Mouse (Mus musculus) lung, postnatal 0 days (tissue): ENCODE data around the gene Csgalnact2. TPM values are rescaled to one million over a fixed set of nuclear protein-coding genes. Genes with fewer than 3 reads are reported as not detected.
A peak's percentile ranks its signal among the peaks of the same experiment; 100 is the strongest.

ENCODE experiments used
- ATAC-seq: fragments of 200-750 bp; cut with Nextera tagmentation; 2 replicates; pipeline ENCODE4 v1.8.0; 2017; ENCODE audit warnings: moderate library complexity
- DNase-seq: peaks from one replicate; pipeline ENCODE4 v3.0.0-alpha.2; 2016; ENCODE audit warnings: low spot score
- H3K27ac ChIP-seq: fragments of 300-500 bp; sonication (generic); 2 replicates; pipeline ENCODE4 v1.5.1; 2014; ENCODE audit warnings: antibody characterized with exemption, mild to moderate bottlenecking, low read length, mixed read lengths
- H3K27me3 ChIP-seq: fragments of 300-500 bp; sonication (generic); replicated peaks from 2 replicates; pipeline ENCODE4 v1.6.1; 2014; ENCODE audit warnings: low read length, mixed read lengths; ENCODE audit not compliant: insufficient read depth
- H3K36me3 ChIP-seq: fragments of 300-500 bp; sonication (generic); 2 replicates; pipeline ENCODE4 v1.6.1; 2014; ENCODE audit warnings: low read length, mixed read lengths; ENCODE audit not compliant: insufficient read depth
- H3K4me1 ChIP-seq: fragments of 300-500 bp; sonication (generic); 2 replicates; pipeline ENCODE4 v1.6.1; 2014; ENCODE audit warnings: antibody characterized with exemption, low read depth, low read length, mixed read lengths; ENCODE audit not compliant: insufficient read depth
- H3K4me2 ChIP-seq: fragments of 300-500 bp; sonication (generic); replicated peaks from 2 replicates; pipeline ENCODE4 v1.6.1; 2014; ENCODE audit warnings: low read depth, mild to moderate bottlenecking, low read length, moderate library complexity, mixed read lengths
- H3K4me3 ChIP-seq: fragments of 300-500 bp; sonication (generic); 2 replicates; pipeline ENCODE4 v1.5.1; 2014; ENCODE audit warnings: low read depth, low read length
- H3K9ac ChIP-seq: fragments of 300-500 bp; sonication (generic); replicated peaks from 2 replicates; pipeline ENCODE4 v1.6.1; 2014; ENCODE audit warnings: low read depth, mild to moderate bottlenecking
- H3K9me3 ChIP-seq: fragments of 300-500 bp; sonication (generic); 2 replicates; pipeline ENCODE4 v1.6.1; 2016; ENCODE audit warnings: low read length, mixed read lengths
- CTCF ChIP-seq: IDR thresholded peaks from 2 replicates; pipeline ENCODE4 v1.5.1; 2016; ENCODE audit warnings: antibody characterized with exemption, mild to moderate bottlenecking
- EP300 ChIP-seq: IDR thresholded peaks from 2 replicates; pipeline ENCODE4 v1.6.1; 2016; ENCODE audit warnings: antibody characterized with exemption, mild to moderate bottlenecking, control low read depth
- WGBS: fragments of 180-500 bp; shearing (Covaris S2); extraction: QIAGEN DNeasy Blood & Tissue Kit; methylation state at CpG from one replicate; pipeline ENCODE4 v1.1.7; 2014; 5-methylcytosine and 5-hydroxymethylcytosine counted together
- polyA plus RNA-seq: library from polyadenylated mRNA; unstranded; fragments of >200 nt; fragmentation: Nextera tagmentation; extraction: Ambion mirVana; gene quantifications from 2 replicates; pipeline ENCODE4 v1.2.1, GENCODE M21; 2015

Csgalnact2 gene
- polyA plus RNA-seq, 1 experiment from 2014 or later, result 36.6 TPM

DNA sequence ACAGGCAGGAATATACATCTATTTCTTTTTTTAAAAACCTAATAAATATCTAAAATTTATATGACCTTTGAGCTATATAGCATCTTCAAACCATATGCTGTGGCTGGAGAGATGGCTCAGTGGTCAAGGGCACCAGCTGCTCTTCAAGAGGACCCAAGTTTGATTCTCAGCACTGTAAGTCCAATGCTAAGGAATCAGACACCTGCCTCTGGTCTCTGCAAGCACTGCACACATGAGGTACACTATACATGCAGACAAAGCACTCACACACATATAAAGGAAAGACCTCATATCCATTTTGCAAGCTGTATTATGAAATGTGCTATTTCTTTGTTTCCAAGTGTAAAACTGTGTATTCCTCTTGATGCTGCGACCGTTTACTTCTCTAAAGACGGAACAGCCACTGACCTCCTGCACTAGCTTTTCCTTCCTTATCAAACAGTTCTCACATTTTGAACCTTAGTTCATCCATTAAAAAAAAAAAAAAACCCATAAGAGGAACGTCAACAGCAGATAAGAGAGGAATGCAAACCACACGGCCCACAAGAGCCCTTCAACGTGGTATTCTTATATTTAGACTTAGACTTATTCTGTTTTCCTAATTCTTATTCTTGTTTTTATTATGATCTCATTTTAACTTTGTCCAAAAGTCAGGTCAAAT, 11.0 kb downstream of the Csgalnact2 start:
- no peak for TF ChIP-seq CTCF
- TF ChIP-seq EP300, result peak; percentile 98
- H3K4me2 ChIP-seq, result no peak overlapping the region
- peak; percentile 73 for DNase-seq

DNA sequence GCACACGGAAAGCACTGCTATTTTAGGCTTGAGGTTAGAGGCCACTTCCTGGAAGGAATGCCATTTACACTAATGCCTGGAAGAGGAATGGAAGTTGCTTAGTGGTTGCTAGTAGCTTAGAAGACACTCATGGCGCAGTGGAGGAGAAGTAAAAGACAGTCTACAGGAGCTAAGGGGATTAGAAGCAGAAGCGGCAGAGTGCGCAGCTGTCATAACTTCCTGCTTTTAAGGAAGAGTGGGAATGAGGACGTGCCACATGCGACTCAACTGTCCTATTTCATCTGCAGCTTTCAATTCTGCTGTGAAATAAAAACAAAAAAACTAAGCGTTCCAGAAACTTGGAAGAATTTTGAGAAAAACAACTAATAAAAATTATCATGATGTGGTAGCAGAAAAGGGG, 11.7 kb downstream of the Csgalnact2 start:
- peak; percentile 31 for DNase-seq
- Histone ChIP-seq H3K4me2 (no peak overlapping the region), H3K27me3 (no peaks in the 10 kb centered on the region), H3K27ac (peak overlapping the region; percentile 66), H3K9ac (no peak overlapping the region), H3K4me3 (no peak overlapping the region), H3K36me3 (peaks cover 12% of the 10 kb centered on the region; the same call in 1 of the 2 replicates), H3K4me1 (peaks cover 2% of the 10 kb centered on the region; the same call in 1 of the 2 replicates), H3K9me3 (no peaks in the 10 kb centered on the region)
- no peak for ATAC-seq
- TF ChIP-seq EP300 (no peak), CTCF (no peak)
- 56% methylated on average over 7 of the region's 7 CpGs for WGBS

More for the DNA sequence above, 11.0 kb downstream of the Csgalnact2 start:
- Histone ChIP-seq H3K4me3 (no peak overlapping the region), H3K27ac (peak overlapping the region; percentile 43; the same call in 1 of the 2 replicates), H3K9ac (no peak overlapping the region), H3K4me1 (peaks cover 2% of the 10 kb centered on the region; the same call in 1 of the 2 replicates), H3K36me3 (peaks cover 9% of the 10 kb centered on the region; the same call in 1 of the 2 replicates), H3K9me3 (no peaks in the 10 kb centered on the region), H3K27me3 (no peaks in the 10 kb centered on the region)
- WGBS, result 29% methylated on average over 6 of the region's 6 CpGs
- peak; percentile 89 for ATAC-seq

DNA sequence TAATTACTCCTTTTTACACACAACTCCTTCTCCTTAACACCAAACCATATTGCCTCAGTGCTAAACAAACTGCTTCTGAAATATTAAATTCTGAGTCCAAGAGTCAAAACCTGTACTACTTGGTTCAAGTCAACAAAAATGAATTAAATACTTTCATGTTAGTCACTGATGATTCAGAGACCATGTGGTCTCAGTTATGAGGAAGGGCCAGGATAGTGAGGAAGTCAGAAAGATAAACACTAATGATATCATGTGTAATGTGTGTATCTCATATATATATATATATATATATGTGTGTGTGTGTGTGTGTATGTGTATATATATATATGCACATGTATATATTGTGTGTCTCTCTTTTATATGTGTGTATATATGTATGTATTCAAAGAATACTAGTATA, 12.4 kb downstream of the Csgalnact2 start:
- Histone ChIP-seq H3K9me3 (no peaks in the 10 kb centered on the region), H3K27me3 (no peaks in the 10 kb centered on the region), H3K4me3 (no peak overlapping the region), H3K27ac (no peak overlapping the region), H3K9ac (no peak overlapping the region), H3K4me2 (no peak overlapping the region), H3K36me3 (peaks cover 15% of the 10 kb centered on the region; the same call in 1 of the 2 replicates), H3K4me1 (peaks cover 2% of the 10 kb centered on the region; the same call in 1 of the 2 replicates)
- TF ChIP-seq EP300 (no peak), CTCF (no peak)
- no peak for ATAC-seq
- peak; percentile 31 for DNase-seq

DNA sequence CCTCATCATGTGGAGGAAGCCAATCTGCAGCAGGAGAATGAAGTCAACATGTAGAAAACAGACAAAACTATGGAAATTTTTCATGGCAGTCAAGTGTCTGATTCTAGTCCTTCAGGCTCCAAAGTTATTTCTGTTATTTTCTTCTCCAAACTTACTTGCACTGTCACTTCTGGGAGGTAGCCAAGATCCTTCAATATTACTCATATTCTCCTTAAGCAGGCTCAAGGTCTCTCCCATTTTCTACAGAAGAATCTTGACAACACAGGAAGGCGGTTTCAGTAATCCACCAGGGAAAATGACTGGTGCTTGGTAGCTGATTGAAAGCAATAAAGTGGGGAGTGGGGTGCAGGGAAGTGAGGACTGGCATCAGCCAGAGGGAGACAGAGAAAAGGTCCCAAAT, 16.2 kb downstream of the Csgalnact2 start:
- Histone ChIP-seq H3K4me2 (no peak overlapping the region), H3K36me3 (peaks cover 22% of the 10 kb centered on the region; the same call in 1 of the 2 replicates), H3K9me3 (no peaks in the 10 kb centered on the region), H3K9ac (no peak overlapping the region), H3K4me3 (no peak overlapping the region), H3K27ac (peak overlapping the region; percentile 35; the same call in 1 of the 2 replicates), H3K27me3 (no peaks in the 10 kb centered on the region), H3K4me1 (peaks cover 2% of the 10 kb centered on the region; the same call in 1 of the 2 replicates)
- TF ChIP-seq CTCF, result no peak
- TF ChIP-seq EP300, result peak; percentile 68
- DNase-seq (peak; percentile 64), ATAC-seq (peak; percentile 70)
- WGBS, result 65% methylated on average over 1 of the region's 1 CpGs

DNA sequence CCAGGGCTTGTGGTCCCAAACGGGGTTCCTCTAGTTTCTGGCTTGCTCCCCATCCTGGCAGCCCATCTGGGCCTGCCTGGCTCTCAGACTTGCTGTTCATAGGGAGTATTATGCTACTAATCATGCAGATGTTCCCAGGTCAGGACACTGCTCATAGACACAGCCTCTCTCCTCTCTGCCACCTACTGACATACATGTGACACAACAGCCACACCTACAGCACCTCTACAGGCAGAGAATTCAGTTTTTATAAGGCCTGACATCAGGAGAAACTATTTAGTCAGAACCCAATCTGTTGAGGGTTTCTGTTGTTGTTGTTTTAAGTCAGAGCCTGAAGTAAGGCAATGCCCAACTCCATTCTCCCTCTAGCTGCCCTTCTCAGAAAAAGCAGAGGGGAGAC, 27.1 kb downstream of the Csgalnact2 start:
- TF ChIP-seq EP300 (no peak), CTCF (peak; percentile 60)
- Histone ChIP-seq H3K36me3 (peaks cover 16% of the 10 kb centered on the region; the same call in 1 of the 2 replicates), H3K9me3 (no peaks in the 10 kb centered on the region), H3K27ac (no peak overlapping the region), H3K4me2 (no peak overlapping the region), H3K4me3 (no peak overlapping the region), H3K9ac (no peak overlapping the region), H3K4me1 (no peaks in the 10 kb centered on the region), H3K27me3 (no peaks in the 10 kb centered on the region)
- WGBS, result 54% methylated on average over 1 of the region's 1 CpGs
- ATAC-seq (no peak), DNase-seq (no peak)

DNA sequence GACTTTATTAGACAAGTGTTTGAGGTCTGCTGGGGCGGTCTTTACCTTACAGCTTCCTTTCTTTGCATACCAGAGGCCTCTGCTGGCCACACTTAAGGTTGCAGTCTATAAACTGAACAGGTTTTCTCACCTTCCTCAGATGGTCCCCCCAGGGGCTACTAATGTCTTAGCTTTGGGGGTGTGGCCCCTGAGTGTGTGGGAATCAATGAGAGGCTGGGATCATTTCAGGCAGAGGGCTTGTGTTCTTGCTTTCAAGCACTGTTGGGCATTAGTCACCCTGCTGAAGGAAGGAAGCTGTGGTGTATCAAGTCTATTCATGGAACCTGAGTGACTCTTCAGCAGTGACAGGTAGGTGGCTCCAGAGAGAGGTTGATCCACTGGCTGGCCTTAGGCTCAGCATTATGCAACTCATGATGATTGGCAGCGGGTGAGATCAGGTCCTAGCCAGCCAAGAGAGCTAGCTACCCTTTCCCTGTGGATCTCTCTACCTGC, 39.6 kb downstream of the Csgalnact2 start:
- no peak overlapping the region for H3K4me2 ChIP-seq
- 34% methylated on average over 2 of the region's 2 CpGs for WGBS
- DNase-seq, result peak; percentile 69
- ATAC-seq, result peak; percentile 89
- H3K27ac ChIP-seq, result no peak overlapping the region
- H3K36me3 ChIP-seq, result no peaks in the 10 kb centered on the region
- no peak overlapping the region for H3K4me3 ChIP-seq
- H3K4me1 ChIP-seq, result no peaks in the 10 kb centered on the region
- no peaks in the 10 kb centered on the region for H3K9me3 ChIP-seq
- TF ChIP-seq CTCF (peak; percentile 67), EP300 (no peak)
- no peaks in the 10 kb centered on the region for H3K27me3 ChIP-seq
- no peak overlapping the region for H3K9ac ChIP-seq
